Mouse (Mus musculus) midbrain, embryonic 11.5 days (tissue): ENCODE measurements around the gene Rin1. TPM values are rescaled to one million over a fixed set of nuclear protein-coding genes. Genes with fewer than 3 reads are reported as not detected.
A peak's percentile ranks its signal among the peaks of the same experiment; 100 is the strongest.

Source experiments
- ATAC-seq: fragments of 200-750 bp; cut with Nextera tagmentation; 2 replicates; pipeline ENCODE4 v1.8.0; 2017; ENCODE audit warnings: moderate TSS enrichment, moderate library complexity; ENCODE audit not compliant: low FRiP score
- DNase-seq: peaks from one replicate; pipeline ENCODE4 v3.0.0; 2015; ENCODE audit warnings: low spot score; ENCODE audit errors: missing footprints
- H3K27ac ChIP-seq: fragments of 300-500 bp; sonication (generic); 2 replicates; pipeline ENCODE4 v1.5.1; 2014; ENCODE audit warnings: low read depth, low read length
- H3K27me3 ChIP-seq: fragments of 300-500 bp; sonication (generic); 2 replicates; pipeline ENCODE4 v1.6.1; 2014; ENCODE audit warnings: mild to moderate bottlenecking, low read length, moderate library complexity, mixed read lengths; ENCODE audit not compliant: control insufficient read depth, insufficient read depth
- H3K36me3 ChIP-seq: fragments of 300-500 bp; sonication (generic); 2 replicates; pipeline ENCODE4 v1.6.1; 2014; ENCODE audit warnings: mild to moderate bottlenecking, low read length, moderate library complexity, mixed read lengths; ENCODE audit not compliant: control insufficient read depth, insufficient read depth
- H3K4me1 ChIP-seq: fragments of 300-500 bp; sonication (generic); 2 replicates; pipeline ENCODE4 v1.6.1; 2014; ENCODE audit warnings: low read length; ENCODE audit not compliant: control insufficient read depth, insufficient read depth
- H3K4me2 ChIP-seq: fragments of 300-500 bp; sonication (generic); 2 replicates; pipeline ENCODE4 v1.6.1; 2014; ENCODE audit warnings: mild to moderate bottlenecking, moderate library complexity
- H3K4me3 ChIP-seq: fragments of 300-500 bp; sonication (generic); 2 replicates; pipeline ENCODE4 v1.5.1; 2014; ENCODE audit warnings: low read depth, low read length
- H3K9ac ChIP-seq: fragments of 300-500 bp; sonication (generic); 2 replicates; pipeline ENCODE4 v1.6.1; 2014; ENCODE audit warnings: low read length
- H3K9me3 ChIP-seq: fragments of 300-500 bp; sonication (generic); 2 replicates; pipeline ENCODE4 v1.6.1; 2016; ENCODE audit warnings: low read length; ENCODE audit not compliant: control insufficient read depth
- WGBS: fragments of 180-500 bp; shearing (Covaris S2); extraction: QIAGEN DNeasy Blood & Tissue Kit; methylation state at CpG from one replicate; pipeline ENCODE4 v1.1.7; 2014; 5-methylcytosine and 5-hydroxymethylcytosine counted together
- polyA plus RNA-seq: library from polyadenylated mRNA; unstranded; fragments of >200 nt; fragmentation: Nextera tagmentation; extraction: Ambion mirVana; gene quantifications from 2 replicates; pipeline ENCODE4 v1.2.1, GENCODE M21; 2014

Rin1 gene
- polyA plus RNA-seq, 1 experiment from 2014 or later: 1.4 TPM

DNA sequence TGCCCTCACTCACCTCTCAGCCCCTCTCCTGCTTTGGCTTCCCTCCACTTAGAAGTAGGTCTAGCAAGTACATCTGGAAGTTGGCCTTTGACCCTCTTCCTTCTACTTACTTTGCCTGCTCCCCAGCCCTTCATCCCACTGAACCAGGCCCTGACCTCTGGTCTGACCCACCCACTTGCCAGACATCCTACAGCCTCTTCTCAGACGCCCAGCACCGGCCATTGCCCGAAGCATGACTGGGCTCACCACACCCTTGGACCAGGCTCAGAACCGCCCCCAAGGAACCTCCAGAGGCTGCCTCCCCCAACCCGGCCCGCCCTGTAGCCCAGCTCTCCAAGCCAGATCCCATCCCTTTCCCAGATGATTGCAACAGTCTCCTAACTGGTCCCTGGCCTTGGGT, 12.2 kb downstream of the Rin1 start:
- no peak for DNase-seq
- Histone ChIP-seq H3K36me3 (no peaks in the 10 kb centered on the region), H3K9ac (no peak overlapping the region), H3K9me3 (no peaks in the 10 kb centered on the region), H3K27ac (no peak overlapping the region), H3K4me2 (no peak overlapping the region), H3K4me1 (peaks cover 8% of the 10 kb centered on the region), H3K4me3 (no peak overlapping the region), H3K27me3 (peaks cover 5% of the 10 kb centered on the region; the same call in 1 of the 2 replicates)
- no peak for ATAC-seq
- 84% methylated on average over 6 of the region's 6 CpGs for WGBS

DNA sequence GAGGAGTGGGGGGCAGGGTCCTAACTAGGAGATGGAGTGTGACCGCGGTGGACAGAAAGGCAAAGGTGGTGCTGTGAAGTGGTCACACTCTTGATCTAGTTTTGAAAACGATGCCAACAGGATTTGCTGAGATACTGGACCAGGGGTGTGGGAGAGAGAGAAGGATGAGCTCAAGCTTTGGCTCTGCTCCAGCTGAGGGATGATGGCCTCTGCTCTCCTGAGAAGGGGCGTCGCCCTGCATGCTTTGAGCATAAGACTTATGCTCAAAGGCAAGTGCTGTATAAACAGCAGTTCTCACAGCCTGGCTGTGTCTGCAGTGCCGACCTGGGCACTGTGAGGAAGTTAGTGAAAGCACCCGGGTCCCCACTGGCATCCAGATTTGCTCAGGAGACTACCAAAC, 14.8 kb downstream of the Rin1 start:
- H3K36me3 ChIP-seq: no peaks in the 10 kb centered on the region

DNA sequence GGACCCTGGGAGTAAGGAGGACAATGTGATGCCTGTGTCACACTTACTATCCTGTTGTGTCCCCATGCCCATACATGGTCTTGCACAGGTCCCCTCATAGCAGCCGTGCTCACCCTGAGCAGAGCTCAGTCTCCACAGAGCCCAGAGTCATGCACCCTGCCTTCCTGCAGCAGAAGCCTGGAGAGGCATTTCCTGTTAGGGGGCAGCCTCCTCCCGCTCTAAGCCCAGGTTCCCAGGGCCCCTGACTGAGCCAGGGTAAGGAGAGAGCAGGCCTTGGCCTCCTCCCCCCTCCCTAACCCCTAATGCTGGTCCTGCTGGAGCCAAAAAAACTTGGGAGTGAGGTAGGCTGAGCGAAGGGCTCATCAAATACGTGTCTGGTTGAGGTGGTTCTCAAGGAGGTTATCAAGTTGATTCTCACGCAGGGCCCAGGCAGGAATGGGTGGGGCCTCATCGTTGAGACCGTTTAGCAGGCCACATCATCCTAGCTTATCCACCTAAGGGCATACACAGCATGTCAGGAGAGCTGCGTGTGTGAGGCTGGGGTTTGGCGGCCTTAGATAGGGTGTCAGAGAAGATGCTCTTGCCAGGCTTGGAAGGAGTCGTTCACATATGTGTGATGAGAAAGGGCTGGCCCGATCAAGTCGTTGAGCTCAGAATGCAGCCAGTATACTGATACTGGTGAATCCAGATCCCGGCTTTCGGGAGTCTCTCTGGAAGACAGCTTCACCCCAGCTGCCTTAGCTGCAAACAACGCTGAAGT, 16.9 kb downstream of the Rin1 start:
- Histone ChIP-seq H3K9me3 (no peaks in the 10 kb centered on the region), H3K36me3 (no peaks in the 10 kb centered on the region), H3K4me3 (peak overlapping the region; percentile 33), H3K27me3 (peaks cover 39% of the 10 kb centered on the region), H3K4me2 (peak overlapping the region; percentile 78), H3K4me1 (peaks cover 20% of the 10 kb centered on the region), H3K9ac (peak overlapping the region; percentile 56; the same call in 1 of the 2 replicates), H3K27ac (no peak overlapping the region)
- ATAC-seq (no peak), DNase-seq (peak; percentile 92)
- WGBS: 8% methylated on average over 15 of the region's 15 CpGs

More for the DNA sequence above, 14.8 kb downstream of the Rin1 start:
- Histone ChIP-seq H3K4me1 (peaks cover 10% of the 10 kb centered on the region), H3K9me3 (no peaks in the 10 kb centered on the region), H3K9ac (no peak overlapping the region), H3K27ac (no peak overlapping the region), H3K4me2 (no peak overlapping the region), H3K4me3 (no peak overlapping the region), H3K27me3 (peaks cover 31% of the 10 kb centered on the region)
- no peak for ATAC-seq
- DNase-seq: no peak
- 75% methylated on average over 7 of the region's 7 CpGs for WGBS

GRCm38 (mm10) chr19:5067867-5068569, 17.7 kb downstream of the Rin1 start, which contains the start of gene Cd248:
Cd248 (plus strand) TSS chr19:5068078.
- Histone ChIP-seq H3K4me3 (peak within 1 kb of the TSS; percentile 33), H3K27me3 (peaks cover 39% of the 10 kb centered on the region), H3K4me1 (peaks cover 24% of the 10 kb centered on the region), H3K9ac (peak within 1 kb of the TSS; percentile 56), H3K36me3 (no peaks in the 10 kb centered on the region), H3K9me3 (no peaks in the 10 kb centered on the region), H3K4me2 (peak within 1 kb of the TSS; percentile 78), H3K27ac (no peak within 1 kb of the TSS)
- DNase-seq: peak; percentile 93
- no peak for ATAC-seq
- WGBS: 2% methylated on average over 44 of the region's 56 CpGs

DNA sequence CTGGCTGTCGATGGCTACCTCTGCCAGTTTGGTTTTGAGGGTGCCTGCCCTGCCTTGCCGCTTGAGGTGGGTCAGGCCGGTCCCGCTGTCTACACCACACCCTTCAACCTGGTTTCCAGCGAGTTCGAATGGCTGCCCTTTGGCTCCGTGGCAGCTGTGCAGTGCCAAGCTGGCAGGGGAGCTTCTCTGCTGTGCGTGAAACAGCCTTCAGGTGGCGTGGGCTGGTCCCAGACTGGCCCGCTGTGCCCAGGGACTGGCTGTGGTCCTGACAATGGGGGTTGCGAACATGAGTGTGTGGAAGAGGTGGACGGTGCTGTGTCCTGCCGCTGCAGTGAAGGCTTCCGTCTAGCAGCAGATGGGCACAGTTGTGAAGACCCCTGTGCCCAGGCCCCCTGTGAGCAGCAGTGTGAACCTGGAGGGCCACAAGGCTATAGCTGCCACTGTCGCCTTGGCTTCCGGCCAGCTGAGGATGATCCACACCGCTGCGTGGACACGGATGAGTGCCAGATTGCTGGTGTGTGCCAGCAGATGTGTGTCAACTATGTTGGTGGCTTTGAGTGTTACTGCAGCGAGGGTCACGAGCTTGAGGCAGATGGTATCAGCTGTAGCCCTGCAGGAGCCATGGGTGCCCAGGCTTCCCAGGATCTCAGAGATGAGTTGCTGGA, 18.4 kb downstream of the Rin1 start:
- Histone ChIP-seq H3K9me3 (no peaks in the 10 kb centered on the region), H3K27ac (no peak overlapping the region), H3K36me3 (no peaks in the 10 kb centered on the region), H3K4me3 (peak overlapping the region; percentile 33), H3K27me3 (peaks cover 39% of the 10 kb centered on the region), H3K9ac (peak overlapping the region; percentile 56), H3K4me2 (peak overlapping the region; percentile 78), H3K4me1 (peaks cover 24% of the 10 kb centered on the region)
- 43% methylated on average over 21 of the region's 21 CpGs for WGBS
- peak; percentile 90 for DNase-seq
- no peak for ATAC-seq

DNA sequence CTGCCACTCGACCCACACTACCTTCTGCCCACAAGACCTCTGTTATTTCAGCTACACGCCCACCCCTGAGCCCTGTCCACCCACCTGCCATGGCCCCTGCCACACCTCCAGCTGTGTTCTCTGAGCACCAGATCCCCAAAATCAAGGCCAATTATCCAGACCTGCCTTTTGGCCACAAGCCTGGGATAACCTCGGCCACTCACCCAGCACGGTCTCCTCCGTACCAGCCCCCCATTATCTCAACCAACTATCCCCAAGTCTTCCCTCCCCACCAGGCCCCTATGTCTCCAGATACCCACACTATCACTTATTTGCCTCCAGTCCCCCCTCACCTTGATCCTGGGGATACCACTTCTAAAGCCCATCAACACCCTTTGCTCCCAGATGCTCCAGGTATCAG, 19.2 kb downstream of the Rin1 start:
- H3K9me3 ChIP-seq: no peaks in the 10 kb centered on the region
- H3K27me3 ChIP-seq: peaks cover 39% of the 10 kb centered on the region
- no peak overlapping the region for H3K9ac ChIP-seq
- H3K27ac ChIP-seq: no peak overlapping the region
- no peaks in the 10 kb centered on the region for H3K36me3 ChIP-seq
- 90% methylated on average over 5 of the region's 5 CpGs for WGBS
- peaks cover 24% of the 10 kb centered on the region for H3K4me1 ChIP-seq
- no peak for ATAC-seq
- no peak overlapping the region for H3K4me2 ChIP-seq
- no peak for DNase-seq
- no peak overlapping the region for H3K4me3 ChIP-seq

DNA sequence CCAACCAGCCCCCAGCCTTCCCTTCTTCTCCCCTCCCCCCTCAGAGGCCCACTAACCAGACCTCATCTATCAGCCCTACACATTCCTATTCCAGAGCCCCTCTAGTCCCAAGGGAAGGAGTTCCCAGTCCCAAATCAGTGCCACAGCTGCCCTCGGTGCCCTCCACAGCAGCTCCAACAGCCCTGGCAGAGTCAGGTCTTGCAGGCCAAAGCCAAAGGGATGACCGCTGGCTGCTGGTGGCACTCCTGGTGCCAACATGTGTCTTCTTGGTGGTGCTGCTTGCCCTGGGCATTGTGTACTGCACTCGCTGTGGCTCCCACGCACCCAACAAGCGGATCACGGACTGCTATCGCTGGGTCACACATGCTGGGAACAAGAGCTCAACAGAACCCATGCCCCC, 19.7 kb downstream of the Rin1 start:
- Histone ChIP-seq H3K27me3 (peaks cover 39% of the 10 kb centered on the region), H3K9ac (no peak overlapping the region), H3K4me1 (peaks cover 24% of the 10 kb centered on the region), H3K36me3 (no peaks in the 10 kb centered on the region), H3K9me3 (no peaks in the 10 kb centered on the region), H3K4me2 (no peak overlapping the region), H3K4me3 (no peak overlapping the region), H3K27ac (no peak overlapping the region)
- WGBS: 82% methylated on average over 7 of the region's 7 CpGs
- no peak for DNase-seq
- ATAC-seq: no peak

DNA sequence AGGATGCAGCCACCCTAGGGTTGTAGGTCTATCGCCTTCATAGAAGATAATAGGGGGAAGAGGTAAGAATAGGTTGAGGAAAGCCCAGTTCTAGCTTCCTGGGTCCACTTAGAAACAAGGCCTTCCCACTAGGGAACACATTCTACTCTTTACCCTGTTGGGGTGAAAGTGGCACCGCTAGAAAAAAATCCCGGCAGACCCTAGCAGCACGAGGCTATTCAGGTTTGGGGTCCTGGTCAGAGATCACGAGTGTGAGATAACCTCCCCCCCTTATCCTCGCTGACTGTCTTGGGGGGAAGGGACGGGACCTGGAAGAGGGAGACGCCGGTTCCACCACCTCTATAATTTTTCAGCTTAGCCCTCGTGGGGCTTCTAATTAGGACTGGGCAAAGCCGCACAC, 20.8 kb downstream of the Rin1 start:
- Histone ChIP-seq H3K9me3 (no peaks in the 10 kb centered on the region), H3K9ac (peak overlapping the region; percentile 56), H3K36me3 (no peaks in the 10 kb centered on the region), H3K4me3 (peak overlapping the region; percentile 34), H3K4me2 (peak overlapping the region; percentile 60), H3K27ac (peak overlapping the region; percentile 63), H3K4me1 (peaks cover 24% of the 10 kb centered on the region), H3K27me3 (peaks cover 39% of the 10 kb centered on the region)
- DNase-seq (peak; percentile 88), ATAC-seq (no peak)
- 9% methylated on average over 11 of the region's 11 CpGs for WGBS
